Mouse (Mus musculus) gastrocnemius, adult 2 months (tissue): ENCODE results near the gene Ppox. TPM values are rescaled to one million over a fixed set of nuclear protein-coding genes. Genes with fewer than 3 reads are reported as not detected.
A peak's percentile ranks its signal among the peaks of the same experiment; 100 is the strongest.

Experiments used
- DNase-seq: peaks from one replicate; pipeline ENCODE4 v3.0.0; 2022
- H3K27ac ChIP-seq: fragments of 200-600 bp; 2 replicates; pipeline ENCODE4 v1.8.1; 2022; ENCODE audit warnings: mild to moderate bottlenecking
- H3K4me3 ChIP-seq: fragments of 200-600 bp; 2 replicates; pipeline ENCODE4 v1.8.1; 2022; ENCODE audit warnings: mild to moderate bottlenecking, moderate library complexity
- CTCF ChIP-seq: fragments of 200-600 bp; IDR thresholded peaks from 2 replicates; pipeline ENCODE4 v1.8.1; 2022; ENCODE audit warnings: antibody characterized with exemption, mild to moderate bottlenecking, moderate library complexity
- intact Hi-C: fragments of 180-260 bp; cut with DNase I; formaldehyde crosslinking; loops from one replicate; pipeline ENCODE4 v1.15.1; 2025
- total RNA-seq, 2 experiments: library from RNA; stranded (reverse); gene quantifications; 2 replicates each; pipeline ENCODE4 v1.2.3; 2021

Ppox gene
- total RNA-seq, 2 experiments from 2014 or later: 7.9 to 8.6 TPM

- Histone ChIP-seq H3K4me3 (no peak overlapping the region), H3K27ac (no peak overlapping the region)
- intact Hi-C loops: loop anchor here (2.0 kb wide), 2 partner anchors 35 to 141 kb away; partner anchors contain the start of gene Tomm40l
- peak; percentile 19 for DNase-seq
- no peak for TF ChIP-seq CTCF
These were observed 23.2 kb downstream of the Ppox start for GRCm38 (mm10) chr1:171257781-171258180.

- intact Hi-C loops: loop anchor here (2.0 kb wide), 2 partner anchors 34 to 140 kb away; partner anchors contain the start of gene Tomm40l
- Histone ChIP-seq H3K27ac (0 out of 2 replicates have a peak overlapping the region, but pooled peaks have one; percentile 12), H3K4me3 (no peak overlapping the region)
- DNase-seq: peak; percentile 77
- TF ChIP-seq CTCF: peak; percentile 94
These were observed 23.9 kb downstream of the Ppox start for GRCm38 (mm10) chr1:171256937-171257548.

DNA sequence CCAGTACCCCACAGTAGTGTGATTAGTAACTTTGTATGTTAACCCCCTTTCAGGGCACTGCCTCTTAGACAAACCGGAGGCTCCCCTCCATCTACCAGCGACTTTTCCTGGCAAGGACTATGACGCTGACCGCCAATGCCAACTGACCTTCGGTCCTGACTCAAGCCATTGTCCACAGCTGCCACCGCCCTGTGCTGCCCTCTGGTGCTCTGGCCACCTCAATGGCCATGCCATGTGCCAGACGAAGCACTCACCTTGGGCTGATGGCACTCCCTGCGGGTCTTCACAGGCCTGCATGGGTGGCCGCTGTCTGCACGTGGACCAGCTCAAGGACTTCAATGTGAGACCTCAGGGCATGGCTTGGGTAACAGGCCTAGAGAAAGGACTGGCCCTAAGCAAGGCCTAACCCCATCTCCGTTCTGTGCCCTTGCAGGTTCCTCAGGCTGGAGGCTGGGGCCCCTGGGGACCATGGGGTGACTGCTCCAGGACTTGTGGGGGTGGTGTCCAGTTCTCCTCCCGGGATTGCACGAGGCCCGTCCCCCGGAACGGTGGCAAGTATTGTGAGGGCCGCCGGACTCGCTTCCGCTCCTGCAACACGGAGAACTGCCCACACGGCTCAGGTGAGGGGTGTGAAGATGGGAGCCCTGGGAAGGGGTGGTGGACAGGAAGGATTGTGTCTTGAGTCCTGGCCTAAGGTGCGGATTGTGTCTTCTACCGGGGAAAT, 24.7 kb downstream of the Ppox start:
- peak; percentile 12; the same call in 1 of the 2 replicates for TF ChIP-seq CTCF
- intact Hi-C loops: loop anchor here (2.0 kb wide), 2 partner anchors 33 to 139 kb away; partner anchors contain the start of gene Tomm40l
- Histone ChIP-seq H3K27ac (no peak overlapping the region), H3K4me3 (no peak overlapping the region)
- no peak for DNase-seq

GRCm38 (mm10) chr1:171252415-171252814, 28.6 kb downstream of the Ppox start:
- TF ChIP-seq CTCF: no peak
- intact Hi-C loops: no loop called here
- DNase-seq: peak; percentile 19
- H3K4me3 ChIP-seq: peak overlapping the region; percentile 75
- peak overlapping the region; percentile 97 for H3K27ac ChIP-seq

DNA sequence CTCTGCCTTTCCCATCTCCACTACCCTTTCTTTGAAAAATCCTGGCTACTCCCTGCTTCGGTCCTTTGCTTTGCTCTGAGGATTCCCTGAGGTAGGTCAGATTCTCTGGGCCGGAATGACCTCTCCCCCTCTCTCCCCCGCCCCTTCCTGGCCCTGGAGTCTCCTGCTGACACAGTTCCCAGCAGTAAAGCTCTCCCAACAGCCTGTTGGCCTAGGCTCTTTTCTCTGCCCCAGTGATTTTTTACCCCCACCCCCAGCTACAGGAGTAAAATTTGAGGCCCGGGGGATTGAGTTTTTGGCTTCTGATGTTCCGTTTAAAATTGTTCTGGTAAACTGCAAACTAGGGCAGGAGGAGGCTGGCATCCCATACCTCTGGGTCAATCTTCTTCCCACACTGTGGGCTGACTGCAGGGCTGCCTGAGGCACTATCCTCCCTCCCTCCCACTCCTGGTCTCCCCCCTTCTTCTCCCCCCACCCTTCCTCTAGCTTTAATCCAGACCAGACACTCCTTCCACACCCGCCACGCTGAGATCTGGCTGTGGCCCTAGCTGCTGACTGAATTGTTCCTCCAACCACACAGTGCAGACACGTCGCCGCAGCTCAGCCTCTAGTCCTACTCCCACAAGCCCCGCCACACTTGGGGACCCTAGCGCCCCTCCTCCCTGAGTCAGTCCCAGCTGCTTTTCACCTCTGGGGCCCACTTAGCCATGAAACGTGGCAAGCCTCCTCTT, 29.2 kb downstream of the Ppox start:
- intact Hi-C loops: no loop called here
- no peak for TF ChIP-seq CTCF

GRCm38 (mm10) chr1:171250680-171251593, 30.0 kb downstream of the Ppox start, which contains the start of gene Ndufs2:
Gene Ndufs2 (minus strand): TSS chr1:171251388.
- peak within 1 kb of the TSS; percentile 75 for H3K4me3 ChIP-seq
- DNase-seq: peak; percentile 60
- no peak for TF ChIP-seq CTCF
- peak within 1 kb of the TSS; percentile 97 for H3K27ac ChIP-seq
- intact Hi-C loops: no loop called here

More for the DNA sequence above, 29.2 kb downstream of the Ppox start:
- peak overlapping the region; percentile 75 for H3K4me3 ChIP-seq
- H3K27ac ChIP-seq: peak overlapping the region; percentile 97
- peak; percentile 73 for DNase-seq

DNA sequence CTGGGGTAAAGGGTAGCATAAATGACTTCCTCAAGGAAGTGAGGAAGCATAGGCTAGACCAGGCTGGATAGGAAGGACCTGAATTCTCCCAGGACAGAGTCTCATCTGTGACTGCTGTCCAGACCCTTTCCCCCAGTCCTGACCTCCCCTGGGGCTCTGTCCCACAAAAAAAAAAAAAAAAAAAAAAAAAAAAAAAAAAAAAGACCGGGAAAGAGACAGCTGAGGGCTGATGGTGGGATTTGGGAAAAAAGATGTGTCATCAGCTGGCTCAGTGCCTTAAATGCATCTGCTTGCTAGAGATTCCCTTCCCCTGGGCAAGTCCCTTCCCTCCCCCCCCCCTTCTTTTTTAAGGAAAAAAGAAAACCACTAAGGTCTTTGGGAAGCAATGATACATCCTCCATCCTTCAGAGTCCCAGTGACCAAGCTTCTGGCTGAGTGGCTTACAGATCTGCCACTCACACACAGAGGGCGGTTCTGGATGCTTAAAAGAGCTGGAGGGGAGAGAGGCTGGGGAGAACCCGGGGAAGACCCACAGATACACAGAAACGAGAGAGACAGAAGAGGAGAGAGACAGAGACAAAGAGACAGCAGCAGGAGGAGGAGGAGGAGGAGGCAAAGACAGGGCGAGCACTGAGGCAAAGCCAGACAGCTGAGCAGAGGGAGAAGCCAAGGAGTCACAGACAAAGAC, 30.9 kb downstream of the Ppox start, which contains the start of gene Adamts4:
Gene Adamts4, plus strand, starts transcription at position 509 of the 688 bp plus-strand sequence.
- peak; percentile 60 for DNase-seq
- TF ChIP-seq CTCF: no peak
- Histone ChIP-seq H3K27ac (peak within 1 kb of the TSS; percentile 97), H3K4me3 (peak within 1 kb of the TSS; percentile 75)
- intact Hi-C loops: no loop called here

- intact Hi-C loops: no loop called here
- TF ChIP-seq CTCF: no peak
- DNase-seq: peak; percentile 14
- Histone ChIP-seq H3K4me3 (peak overlapping the region; percentile 89), H3K27ac (peak overlapping the region; percentile 97)
These were observed 32.4 kb downstream of the Ppox start for GRCm38 (mm10) chr1:171248386-171249226.

- Histone ChIP-seq H3K27ac (peak overlapping the region; percentile 97), H3K4me3 (peak overlapping the region; percentile 89)
- DNase-seq: peak; percentile 32
- no peak for TF ChIP-seq CTCF
- intact Hi-C loops: loop anchor here (1.0 kb wide), 1 partner anchor 26 kb away; the partner anchor contains the start of gene Tomm40l
These were observed 33.1 kb downstream of the Ppox start for GRCm38 (mm10) chr1:171247916-171248315.

GRCm38 (mm10) chr1:171247453-171247841, 33.5 kb downstream of the Ppox start:
- Histone ChIP-seq H3K27ac (peak overlapping the region; percentile 97), H3K4me3 (peak overlapping the region; percentile 89)
- no peak for DNase-seq
- intact Hi-C loops: loop anchor here (1.0 kb wide), 1 partner anchor 25 kb away; the partner anchor contains the start of gene Tomm40l
- TF ChIP-seq CTCF: no peak
